Mouse (Mus musculus) erythroblast, embryonic 14.5 days (primary cell): ENCODE measurements around the gene Gm5129.

Source experiments
- GATA1 ChIP-seq: IDR thresholded peaks from 2 replicates; pipeline ENCODE4 v1.6.1; 2012; ENCODE audit warnings: low read length, inconsistent platforms, mixed read lengths
- TAL1 ChIP-seq: IDR thresholded peaks from 3 replicates; pipeline ENCODE4 v1.6.1; 2012; ENCODE audit warnings: low read length, inconsistent platforms, mixed read lengths

GRCm38 (mm10) chr5:29778029-29778428 is 42.3 kb upstream of the Gm5129 start:
- TF ChIP-seq TAL1: no peak
- no peak for TF ChIP-seq GATA1
